Mouse (Mus musculus): Measurements from ENCODE around the gene Eva1b.
"Not testable (repeated sequence)": the region's sequence is repeated elsewhere in the genome, so short reads cannot be mapped to it uniquely, and the experiment has no call there.

Eva1b gene

GRCm38 (mm10) chr4:126155869-126156268 is 8.3 kb downstream of the Eva1b start:
- no peak for DNase-seq (ENCODE audit: low spot score in 2 of 2)

DNA sequence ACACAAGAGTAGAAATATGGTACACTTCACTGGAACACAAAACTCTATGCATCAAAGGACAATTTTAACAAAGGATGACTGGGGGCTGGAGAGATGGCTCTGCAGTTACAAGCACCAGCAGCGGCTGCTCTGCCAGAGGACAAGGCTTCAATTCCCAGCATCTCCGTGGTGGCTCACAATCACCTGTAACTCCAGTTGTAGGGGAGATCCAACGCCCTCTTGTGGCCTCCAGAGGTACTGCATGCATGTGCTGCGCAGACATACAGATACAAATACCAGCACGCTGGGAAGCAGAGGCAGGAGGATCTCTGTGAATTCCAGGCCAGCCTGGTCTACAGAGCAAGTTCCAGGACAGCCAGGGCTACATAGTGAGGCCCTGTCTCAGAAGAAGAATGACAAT is 9.1 kb downstream of the Eva1b start:
- DNase-seq (ENCODE audit: low spot score in 2 of 2) = no peak

- no peak for DNase-seq (ENCODE audit: low spot score in 2 of 2)
Measured at GRCm38 (mm10) chr4:126157562-126157961, 10.0 kb downstream of the Eva1b start.

DNA sequence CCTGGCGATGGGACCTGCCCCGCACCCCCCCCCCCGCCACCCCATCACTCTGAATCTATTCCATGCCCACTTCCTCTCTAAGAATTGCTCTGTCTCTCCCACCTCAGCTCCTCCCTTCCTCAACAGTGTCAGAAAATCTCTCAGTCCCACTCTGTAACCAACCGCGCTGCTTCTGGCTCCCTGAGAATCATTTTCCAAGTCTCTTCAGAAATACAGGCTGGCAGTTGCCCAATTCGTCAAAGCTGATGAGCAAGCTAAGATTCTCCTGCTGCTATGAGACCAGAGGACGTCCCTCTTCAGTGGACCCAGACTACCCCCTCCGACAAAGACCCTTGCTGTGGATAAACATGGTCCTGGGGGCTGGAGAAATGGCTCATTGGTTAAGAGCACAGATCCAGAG is 11.9 kb downstream of the Eva1b start:
- no peak for DNase-seq (ENCODE audit: low spot score in 2 of 2)

GRCm38 (mm10) chr4:126160981-126161380 is 13.4 kb downstream of the Eva1b start:
- DNase-seq (ENCODE audit: low spot score in 2 of 2) = no peak

DNA sequence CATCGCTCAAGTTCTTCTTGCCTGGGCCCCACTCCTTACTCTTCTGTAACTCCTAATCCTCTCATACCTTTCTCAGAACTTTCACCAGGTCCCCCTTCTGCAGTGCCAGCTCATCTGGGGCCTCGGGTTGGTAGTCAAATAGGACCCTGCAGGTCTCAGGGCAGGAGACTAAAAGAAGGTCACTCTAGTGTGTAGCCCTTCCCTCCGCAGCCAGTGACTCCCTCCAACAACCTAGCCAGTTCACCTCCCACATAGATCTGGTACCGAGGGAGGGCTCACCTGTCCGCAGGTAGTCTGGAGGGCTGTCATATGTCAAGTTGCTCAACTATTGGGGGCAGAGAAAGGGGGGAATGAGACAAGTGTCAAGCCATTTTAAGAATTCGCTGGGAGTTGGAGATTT is 13.9 kb downstream of the Eva1b start:
- no peak for DNase-seq (ENCODE audit: low spot score in 2 of 2)

DNA sequence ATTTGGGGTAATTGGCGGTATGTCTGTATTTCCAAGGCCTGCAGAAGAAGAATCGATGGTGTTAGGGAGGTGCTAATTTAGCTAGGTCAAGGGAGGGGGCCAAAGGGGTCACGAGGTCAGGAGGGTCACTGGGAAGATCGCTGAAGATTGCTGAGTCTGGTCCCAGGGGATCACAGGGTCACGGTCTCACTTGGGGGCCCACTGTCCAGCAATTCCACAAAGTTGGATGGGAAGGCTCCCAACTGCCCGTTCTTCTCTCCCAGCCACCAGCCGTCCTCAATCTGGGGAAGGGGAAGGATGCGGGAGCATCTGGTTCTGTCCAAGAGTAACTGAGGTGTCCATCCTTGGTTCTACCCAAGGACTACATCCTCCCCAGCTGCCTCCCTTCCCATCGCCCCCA is 14.4 kb downstream of the Eva1b start:
- DNase-seq (ENCODE audit: low spot score in 2 of 2) = no peak

- DNase-seq (ENCODE audit: low spot score in 2 of 2) = peak; percentile 54 to 72
Measured at GRCm38 (mm10) chr4:126162544-126163066, 15.1 kb downstream of the Eva1b start.

- DNase-seq (ENCODE audit: low spot score in 2 of 2) = no peak
Measured at GRCm38 (mm10) chr4:126163067-126163659, 15.6 kb downstream of the Eva1b start, which contains the start of gene Sh3d21. TSS of gene Sh3d21 (minus strand) at chr4:126163491.

DNA sequence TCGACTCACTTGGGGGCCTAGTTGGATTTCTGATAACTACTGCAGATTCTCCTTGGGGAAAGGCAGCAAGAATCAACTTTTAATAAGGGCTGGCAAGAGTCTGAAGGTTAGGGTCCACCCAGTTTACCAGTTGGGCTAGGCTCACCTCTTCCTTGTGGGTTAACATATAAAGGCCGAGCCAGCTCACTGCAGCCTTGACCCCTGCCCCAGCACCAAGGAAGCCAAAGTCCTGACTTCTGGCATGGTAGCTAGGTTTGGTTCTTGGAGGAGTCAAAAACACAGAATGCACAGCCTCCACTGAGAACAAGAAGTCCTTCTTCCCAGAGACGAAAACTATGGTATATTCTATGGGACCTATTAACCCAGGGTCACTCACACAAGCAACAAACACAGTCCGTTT is 16.1 kb downstream of the Eva1b start:
- no peak for DNase-seq (ENCODE audit: low spot score in 2 of 2)

- not testable (repeated sequence) for DNase-seq (ENCODE audit: low spot score in 2 of 2)
Measured at GRCm38 (mm10) chr4:126165092-126165491, 17.5 kb downstream of the Eva1b start.

- no peak for DNase-seq (ENCODE audit: low spot score in 2 of 2)
Measured at GRCm38 (mm10) chr4:126166084-126166483, 18.5 kb downstream of the Eva1b start.

DNA sequence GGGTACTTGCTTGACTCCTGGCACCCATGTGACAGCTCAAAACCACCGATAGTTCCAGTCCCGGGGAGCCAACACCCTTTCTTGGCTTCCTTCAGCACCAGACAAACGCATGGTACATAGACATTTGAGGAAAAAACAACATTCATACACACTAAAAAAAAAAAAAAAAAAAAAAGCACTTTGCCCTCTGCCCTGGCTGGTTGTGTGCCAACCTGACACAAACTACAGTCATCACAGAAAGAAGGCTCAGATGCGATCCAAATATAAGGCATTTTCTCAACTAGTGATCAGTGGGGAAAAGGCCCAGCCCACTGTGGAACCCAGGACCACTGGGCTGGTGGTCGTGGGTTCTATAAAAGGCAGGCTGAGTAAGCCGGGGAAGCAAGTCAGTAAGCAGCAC is 21.3 kb downstream of the Eva1b start:
- no peak for DNase-seq (ENCODE audit: low spot score in 2 of 2)

- not testable (repeated sequence) for DNase-seq (ENCODE audit: low spot score in 2 of 2)
Measured at GRCm38 (mm10) chr4:126170737-126171136, 23.2 kb downstream of the Eva1b start.

DNA sequence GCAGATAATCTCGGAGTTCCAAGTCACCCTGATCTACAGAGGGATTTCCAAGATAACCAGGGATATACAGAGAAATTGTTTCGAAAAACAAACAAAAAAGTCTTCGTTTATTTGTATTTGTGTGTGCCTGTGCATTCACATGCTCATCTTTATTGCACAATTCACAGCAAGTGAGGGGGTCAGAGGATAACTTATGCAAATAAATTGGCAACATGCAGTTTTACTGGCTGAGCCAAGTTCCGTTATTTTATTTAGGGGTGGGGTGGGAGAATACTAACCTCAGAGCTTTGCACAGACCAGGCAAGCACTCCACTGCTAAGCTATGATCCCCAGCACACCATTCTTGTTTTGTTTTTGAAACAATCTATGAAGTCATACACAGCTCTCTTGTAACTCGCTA is 26.3 kb downstream of the Eva1b start:
- no peak for DNase-seq (ENCODE audit: low spot score in 2 of 2)

DNA sequence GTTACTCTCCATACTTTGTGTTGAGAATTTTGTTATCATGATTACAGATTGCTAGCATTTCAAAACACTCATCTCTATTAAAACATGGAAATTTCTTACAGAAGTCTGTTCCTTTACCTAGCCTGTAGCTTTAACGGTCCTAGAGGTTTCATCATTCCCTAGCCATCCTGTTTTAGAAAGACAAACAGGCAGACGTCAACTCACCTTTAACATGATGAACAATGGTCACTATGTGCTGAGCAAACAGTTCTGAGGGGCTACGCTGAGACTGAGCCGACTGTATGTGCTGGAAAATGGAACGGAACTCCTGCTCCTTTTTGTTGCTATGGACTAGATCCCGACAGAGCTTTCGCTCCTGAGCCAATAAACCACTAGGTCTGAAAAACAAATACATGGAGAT is 28.4 kb downstream of the Eva1b start:
- DNase-seq (ENCODE audit: low spot score in 2 of 2) = not testable (repeated sequence)

DNA sequence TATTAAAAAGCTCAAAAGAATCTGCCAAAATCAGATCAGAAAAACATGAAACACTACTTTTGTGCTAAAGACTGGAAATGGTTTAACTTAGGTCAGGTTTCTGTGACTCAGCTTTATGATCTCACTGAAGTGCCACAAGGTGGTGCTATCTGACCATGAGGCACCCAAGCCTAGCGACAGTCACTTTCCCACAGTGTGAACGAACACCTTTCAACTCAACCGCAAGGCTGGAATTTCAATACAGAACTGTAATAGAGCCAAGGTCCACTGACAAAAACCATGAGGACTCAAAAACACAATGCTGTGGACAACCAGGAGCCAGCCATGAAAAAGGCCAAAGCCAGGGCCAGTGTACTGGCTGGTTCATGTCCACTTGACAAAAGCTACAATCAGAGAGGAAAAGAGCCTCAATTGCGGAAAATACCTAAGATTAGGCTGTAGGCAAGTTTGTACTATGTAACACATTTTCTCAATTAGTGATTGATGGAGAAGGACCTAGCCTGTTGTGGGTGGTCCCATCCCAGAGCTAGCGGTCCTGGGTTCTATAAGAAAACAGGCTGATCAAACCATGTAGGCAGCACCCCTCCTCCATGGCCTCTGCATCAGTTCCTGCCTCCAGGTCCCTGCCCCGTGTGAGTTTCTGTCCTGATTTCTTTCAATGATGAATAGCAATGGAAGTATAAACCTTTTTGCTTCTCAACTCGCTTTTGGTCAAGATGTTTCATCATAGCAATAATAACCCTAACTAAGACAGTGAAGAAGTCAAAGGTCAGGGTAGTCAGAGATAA is 33.8 kb downstream of the Eva1b start:
- DNase-seq (ENCODE audit: low spot score in 2 of 2) = no peak

DNA sequence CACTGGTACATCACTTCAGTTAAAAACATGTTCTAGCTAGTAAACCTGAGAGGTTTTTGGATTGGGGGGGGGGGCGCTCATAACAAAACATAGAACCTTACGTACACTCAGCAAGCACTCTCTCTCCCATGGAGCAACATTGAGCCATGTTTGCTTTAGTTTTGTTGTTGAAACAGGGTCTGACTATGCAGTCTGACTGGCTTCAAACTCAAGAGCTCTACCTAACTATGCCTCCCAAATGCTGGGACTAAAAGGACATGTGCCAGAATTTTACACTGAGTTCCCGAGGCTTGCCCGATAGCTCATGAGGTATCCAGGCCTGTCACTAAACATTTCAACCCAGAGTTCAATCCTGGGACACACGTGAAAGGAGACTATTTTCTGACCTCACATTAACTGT is 35.5 kb downstream of the Eva1b start:
- no peak for DNase-seq (ENCODE audit: low spot score in 2 of 2)

GRCm38 (mm10) chr4:126187096-126187495 is 39.6 kb downstream of the Eva1b start:
- DNase-seq (ENCODE audit: low spot score in 2 of 2) = no peak

- DNase-seq (ENCODE audit: low spot score in 2 of 2) = no peak
Measured at GRCm38 (mm10) chr4:126190636-126191035, 43.1 kb downstream of the Eva1b start.

DNA sequence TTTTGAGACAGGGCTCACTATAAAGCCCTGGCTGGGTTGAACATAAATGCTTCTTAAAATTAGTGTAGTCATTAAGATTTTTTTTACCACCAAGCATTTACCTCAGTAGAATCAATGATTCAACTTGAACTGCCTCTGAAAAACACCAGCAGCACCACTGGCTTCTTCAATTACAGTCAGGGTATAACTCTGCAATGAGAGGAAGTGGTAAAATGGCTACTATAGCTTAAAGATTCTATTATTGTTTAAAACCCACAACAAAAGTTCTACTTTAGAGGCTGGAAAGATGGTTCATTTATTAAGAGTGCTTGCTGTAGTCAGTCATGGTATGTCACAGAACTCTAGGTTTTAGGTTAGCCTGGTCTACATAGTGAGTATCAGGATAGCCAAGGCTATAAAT is 46.7 kb downstream of the Eva1b start:
- DNase-seq (ENCODE audit: low spot score in 2 of 2) = no peak

DNA sequence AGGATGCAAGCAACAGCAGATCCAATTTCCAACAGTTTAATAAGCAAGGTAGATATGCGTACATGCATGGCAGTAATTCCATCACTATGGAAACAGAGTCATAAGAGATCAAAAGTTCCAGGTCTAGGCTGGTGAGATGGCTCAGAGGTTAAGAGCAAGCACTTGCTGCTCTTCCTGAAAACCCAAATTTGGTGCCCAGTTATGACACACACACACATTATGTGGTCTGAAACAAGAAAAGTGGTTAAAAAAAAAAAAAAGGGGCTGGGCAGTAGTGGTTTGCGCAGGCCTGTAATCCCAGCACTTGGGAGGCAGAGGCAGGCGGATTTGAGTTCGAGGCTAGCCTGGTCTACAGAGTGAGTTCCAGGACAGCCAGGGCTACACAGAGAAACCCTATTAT is 47.4 kb downstream of the Eva1b start:
- DNase-seq (ENCODE audit: low spot score in 2 of 2) = no peak

GRCm38 (mm10) chr4:126197485-126197884 is 49.9 kb downstream of the Eva1b start:
- DNase-seq (ENCODE audit: low spot score in 2 of 2) = no peak

Data from frontal cortex, postnatal 25 days (tissue).